In genomic region chr11:98922307-98922706, GRCm38 (mm10) we compare ENCODE assay signal across 8 mouse cellular contexts. TPM values are rescaled to one million over a fixed set of nuclear protein-coding genes. Genes with fewer than 3 reads are reported as not detected.
A peak's percentile ranks its signal among the peaks of the same experiment; 100 is the strongest.
DNase-seq lines count a peak whose midpoint lies in the region; ATAC-seq and TF ChIP-seq lines count a peak whose summit lies in the region.
"Not testable (repeated sequence)": the region's sequence is repeated elsewhere in the genome, so short reads cannot be mapped to it uniquely, and the experiment has no call there.

No protein-coding gene starts in this region.

- not testable (repeated sequence) for H3K27me3 ChIP-seq in embryonic facial prominence, embryonic 14.5 days (replicated peaks; ENCODE audit: control insufficient read depth, insufficient read depth, low read length); heart, postnatal 0 days (ENCODE audit: control insufficient read depth, insufficient read depth, low read length); kidney, embryonic 15.5 days; liver, postnatal 0 days (ENCODE audit: insufficient read depth, low read length); neural tube, embryonic 12.5 days (replicated peaks)

- peaks cover 19% of the 10 kb centered on the region for H3K36me3 ChIP-seq in embryonic facial prominence, embryonic 14.5 days (ENCODE audit: control insufficient read depth, insufficient read depth, low read length)
- H3K36me3 ChIP-seq in heart, postnatal 0 days (replicated peaks; ENCODE audit: control insufficient read depth, insufficient read depth, low read length), result peaks cover 13% of the 10 kb centered on the region; the same call in 1 of the 2 replicates
- peaks cover 42% of the 10 kb centered on the region for H3K36me3 ChIP-seq in kidney, embryonic 15.5 days
- peaks cover 40% of the 10 kb centered on the region for H3K36me3 ChIP-seq in liver, postnatal 0 days (replicated peaks; ENCODE audit: insufficient read depth, low read length)
- peaks cover 16% of the 10 kb centered on the region; the same call in 1 of the 2 replicates for H3K36me3 ChIP-seq in neural tube, embryonic 12.5 days

- TF ChIP-seq EP300 in heart, postnatal 0 days (IDR thresholded peaks at IDR 0.05; ENCODE audit: low read depth); liver, postnatal 0 days (IDR thresholded peaks at IDR 0.05; ENCODE audit: low read depth): not testable (repeated sequence)

- peaks cover 43% of the 10 kb centered on the region for H3K4me1 ChIP-seq in embryonic facial prominence, embryonic 14.5 days (ENCODE audit: control insufficient read depth, insufficient read depth, low read length)
- peaks cover 25% of the 10 kb centered on the region for H3K4me1 ChIP-seq in heart, postnatal 0 days (ENCODE audit: control insufficient read depth, insufficient read depth)
- peaks cover 64% of the 10 kb centered on the region for H3K4me1 ChIP-seq in kidney, embryonic 15.5 days
- peaks cover 34% of the 10 kb centered on the region for H3K4me1 ChIP-seq in liver, postnatal 0 days (ENCODE audit: insufficient read depth)
- peaks cover 50% of the 10 kb centered on the region for H3K4me1 ChIP-seq in neural tube, embryonic 12.5 days

- not testable (repeated sequence) for H3K9me3 ChIP-seq in embryonic facial prominence, embryonic 14.5 days (ENCODE audit: control insufficient read depth, low read length); heart, postnatal 0 days (replicated peaks; ENCODE audit: control insufficient read depth, low read length); kidney, embryonic 15.5 days (replicated peaks); liver, postnatal 0 days (ENCODE audit: low read length); neural tube, embryonic 12.5 days

- not testable (repeated sequence) for H3K4me3 ChIP-seq in embryonic facial prominence, embryonic 14.5 days (ENCODE audit: low read depth, low read length); heart, postnatal 0 days (ENCODE audit: low read depth, low read length); kidney, embryonic 15.5 days (replicated peaks); liver, postnatal 0 days (ENCODE audit: low read depth, low read length); neural tube, embryonic 12.5 days

- peak overlapping the region; percentile 40 for H3K4me2 ChIP-seq in embryonic facial prominence, embryonic 14.5 days (ENCODE audit: low read depth, low read length)
- H3K4me2 ChIP-seq in heart, postnatal 0 days (ENCODE audit: low read depth, low read length); liver, postnatal 0 days (ENCODE audit: low read depth, low read length): not testable (repeated sequence)
- H3K4me2 ChIP-seq in kidney, embryonic 15.5 days, result peak overlapping the region; percentile 27; the same call in 1 of the 2 replicates
- peak overlapping the region; percentile 5; the same call in 1 of the 2 replicates for H3K4me2 ChIP-seq in neural tube, embryonic 12.5 days (replicated peaks)

- peak overlapping the region; percentile 34; the same call in 1 of the 2 replicates for H3K9ac ChIP-seq in embryonic facial prominence, embryonic 14.5 days (ENCODE audit: low read depth, low read length)
- H3K9ac ChIP-seq in heart, postnatal 0 days (replicated peaks; ENCODE audit: low read depth, low read length); kidney, embryonic 15.5 days; liver, postnatal 0 days (replicated peaks); neural tube, embryonic 12.5 days: not testable (repeated sequence)

- WGBS in embryonic facial prominence, embryonic 14.5 days, result 13% methylated on average over 10 of the region's 10 CpGs
- 47% methylated on average over 10 of the region's 10 CpGs for WGBS in heart, postnatal 0 days
- 27% methylated on average over 10 of the region's 10 CpGs for whole genome bisulfite sequencing in kidney, embryonic 15.5 days
- WGBS in liver, postnatal 0 days (ENCODE audit: insufficient replicate concordance), result 62% methylated on average over 10 of the region's 10 CpGs
- WGBS in neural tube, embryonic 12.5 days, result 53% methylated on average over 10 of the region's 10 CpGs

- H3K27ac ChIP-seq in embryonic facial prominence, embryonic 14.5 days (replicated peaks; ENCODE audit: low read depth, low read length), result peak overlapping the region; percentile 92
- peak overlapping the region; percentile 37; the same call in 1 of the 2 replicates for H3K27ac ChIP-seq in heart, postnatal 0 days (ENCODE audit: low read depth)
- H3K27ac ChIP-seq in kidney, embryonic 15.5 days, result peak overlapping the region; percentile 89
- H3K27ac ChIP-seq in liver, postnatal 0 days (ENCODE audit: low read depth); neural tube, embryonic 12.5 days: not testable (repeated sequence)

- TF ChIP-seq CTCF in heart, postnatal 0 days (IDR thresholded peaks at IDR 0.05; ENCODE audit: low read depth), result peak; percentile 88
- peak; percentile 88 for TF ChIP-seq CTCF in liver, postnatal 0 days (IDR thresholded peaks at IDR 0.05; ENCODE audit: low read depth)

- ATAC-seq in CD4-positive, CD25-positive, alpha-beta regulatory T cell, adult 4 months, result peak; percentile 60
- ATAC-seq in embryonic facial prominence, embryonic 14.5 days (ENCODE audit: low read depth); kidney, embryonic 15.5 days (replicated peaks; ENCODE audit: low FRiP score); liver, postnatal 0 days: not testable (repeated sequence)
- ATAC-seq in heart, postnatal 0 days (ENCODE audit: insufficient read depth, low read depth), result peak; percentile 54; the same call in 1 of the 2 replicates
- ATAC-seq in neural tube, embryonic 12.5 days (ENCODE audit: low FRiP score, low read depth), result peak; percentile 14; the same call in 1 of the 2 replicates

- DNase-seq in adrenal gland, postnatal 36 days, result peak; percentile 57 to 66
- DNase-seq in embryonic facial prominence, embryonic 14.5 days (ENCODE audit: low spot score), result peak; percentile 74
- DNase-seq in heart, postnatal 0 days (ENCODE audit: low spot score), result peak; percentile 51
- DNase-seq in liver, postnatal 0 days, result peak; percentile 72
- peak; percentile 72 for DNase-seq in testis, postnatal 10 days (ENCODE audit: low spot score)

RNA-seq across cellular contexts. Expression of gene Rara, which starts 5.3 kb away (rescaled TPM):
- 1 to 10 TPM; 8.6 to 8.9 TPM for polyA plus RNA-seq in CD4-positive, CD25-positive, alpha-beta regulatory T cell, adult 4 months (2017; shearing (Covaris generic))
- total RNA-seq in adrenal gland, postnatal 36 days (2021), result 10 to 100 TPM; 20.0 to 24.5 TPM
- 46.4 and 50.3 TPM in 2 replicates for polyA plus RNA-seq in embryonic facial prominence, embryonic 14.5 days (2014; fragmentation: Nextera tagmentation; extraction: Ambion mirVana)
- total RNA-seq in heart, postnatal 0 days (2014; rRNA removed; ENCODE audit: low replicate concordance), result 24.0 and 36.2 TPM in 2 replicates
- 14.7 and 15.8 TPM in 2 replicates for polyA plus RNA-seq in heart, postnatal 0 days (2015; fragmentation: Nextera tagmentation; extraction: Ambion mirVana)
- 29.3 and 32.1 TPM in 2 replicates for polyA plus RNA-seq in kidney, embryonic 15.5 days (2015; fragmentation: Nextera tagmentation; extraction: Ambion mirVana)
- polyA plus RNA-seq in liver, postnatal 0 days (2015; fragmentation: Nextera tagmentation; extraction: Ambion mirVana), result 5.4 and 5.6 TPM in 2 replicates
- 51.1 and 52.5 TPM in 2 replicates for polyA plus RNA-seq in neural tube, embryonic 12.5 days (2016; fragmentation: Nextera tagmentation; extraction: Ambion mirVana)

RNA-seq across cellular contexts. Expression of gene Cdc6, which starts 14.7 kb away (rescaled TPM):
- 1 to 10 TPM; 4.1 to 8.5 TPM for polyA plus RNA-seq in CD4-positive, CD25-positive, alpha-beta regulatory T cell, adult 4 months (2017; shearing (Covaris generic))
- 1 to 10 TPM in 1 of 2 experiments, under 1 TPM in 1; 0.89 to 1.5 TPM for total RNA-seq in adrenal gland, postnatal 36 days (2021)
- polyA plus RNA-seq in embryonic facial prominence, embryonic 14.5 days (2014; fragmentation: Nextera tagmentation; extraction: Ambion mirVana), result 22.7 and 23.0 TPM in 2 replicates
- total RNA-seq in heart, postnatal 0 days (2014; rRNA removed; ENCODE audit: low replicate concordance), result 1.4 and 2.2 TPM in 2 replicates
- 4.2 and 4.5 TPM in 2 replicates for polyA plus RNA-seq in heart, postnatal 0 days (2015; fragmentation: Nextera tagmentation; extraction: Ambion mirVana)
- polyA plus RNA-seq in kidney, embryonic 15.5 days (2015; fragmentation: Nextera tagmentation; extraction: Ambion mirVana), result 36.3 and 39.1 TPM in 2 replicates
- 19.1 and 22.3 TPM in 2 replicates for polyA plus RNA-seq in liver, postnatal 0 days (2015; fragmentation: Nextera tagmentation; extraction: Ambion mirVana)
- polyA plus RNA-seq in neural tube, embryonic 12.5 days (2016; fragmentation: Nextera tagmentation; extraction: Ambion mirVana), result 18.4 and 19.2 TPM in 2 replicates

RNA-seq across cellular contexts. Expression of gene Wipf2, which starts 58.9 kb away (rescaled TPM):
- polyA plus RNA-seq in CD4-positive, CD25-positive, alpha-beta regulatory T cell, adult 4 months (2017; shearing (Covaris generic)), result 10 to 100 TPM; 13.5 to 13.9 TPM
- total RNA-seq in adrenal gland, postnatal 36 days (2021), result 10 to 100 TPM; 19.8 to 21.1 TPM
- 3.9 and 4.3 TPM in 2 replicates for polyA plus RNA-seq in embryonic facial prominence, embryonic 14.5 days (2014; fragmentation: Nextera tagmentation; extraction: Ambion mirVana)
- total RNA-seq in heart, postnatal 0 days (2014; rRNA removed; ENCODE audit: low replicate concordance), result 3.4 and 6.2 TPM in 2 replicates
- 1.5 and 1.8 TPM in 2 replicates for polyA plus RNA-seq in heart, postnatal 0 days (2015; fragmentation: Nextera tagmentation; extraction: Ambion mirVana)
- polyA plus RNA-seq in kidney, embryonic 15.5 days (2015; fragmentation: Nextera tagmentation; extraction: Ambion mirVana), result 4.2 and 5.2 TPM in 2 replicates
- 1.2 TPM in 2 replicates for polyA plus RNA-seq in liver, postnatal 0 days (2015; fragmentation: Nextera tagmentation; extraction: Ambion mirVana)
- polyA plus RNA-seq in neural tube, embryonic 12.5 days (2016; fragmentation: Nextera tagmentation; extraction: Ambion mirVana), result 4.2 and 5.4 TPM in 2 replicates
